Mouse (Mus musculus) right cerebral cortex, postnatal 4 days (tissue): ENCODE data around the gene Cops7b.
A peak's percentile ranks its signal among the peaks of the same experiment; 100 is the strongest.
"Not testable (repeated sequence)": the region's sequence is repeated elsewhere in the genome, so short reads cannot be mapped to it uniquely, and the experiment has no call there.

Source experiments
- DNase-seq: peaks from one replicate; pipeline ENCODE4 v3.0.0-alpha.2; 2022

The Cops7b gene

DNA sequence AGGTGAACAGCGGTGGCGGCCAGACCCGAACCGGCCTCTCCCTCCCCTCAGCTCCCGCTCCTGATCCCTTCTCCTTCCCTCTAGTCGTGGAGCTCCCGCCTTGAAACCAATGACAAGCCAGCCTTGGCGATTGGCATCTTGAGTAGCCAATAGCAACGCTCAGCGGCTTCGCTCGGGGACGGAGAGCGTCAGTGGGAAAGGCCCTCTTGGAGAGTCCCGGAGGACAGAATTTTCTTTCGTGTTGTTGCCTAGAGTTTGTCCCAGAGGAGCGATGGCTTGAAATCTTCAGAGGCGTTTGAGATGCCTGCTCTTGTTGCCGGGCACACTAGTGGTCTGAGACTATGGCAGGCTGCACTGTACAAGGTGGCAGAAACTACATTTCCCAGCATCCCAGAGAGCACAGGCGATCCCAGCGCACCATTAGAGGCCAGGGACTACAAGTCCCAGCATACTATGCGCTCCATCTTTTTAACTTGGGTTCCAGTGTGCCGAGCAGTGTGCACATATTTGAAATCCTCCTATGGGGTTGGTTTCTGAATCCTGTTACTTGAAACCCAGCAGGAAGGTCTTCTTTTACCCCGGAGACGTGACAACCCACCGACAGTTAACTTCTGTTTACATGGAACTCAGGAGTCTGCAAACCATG, at the start of gene Cops7b, which contains the start of gene Pde6d:
Cops7b (plus strand) TSS at position 454 of the 646 bp plus-strand sequence.
Pde6d (minus strand) TSS at position 179 of the 646 bp plus-strand sequence.
- DNase-seq: peak; percentile 94

DNA sequence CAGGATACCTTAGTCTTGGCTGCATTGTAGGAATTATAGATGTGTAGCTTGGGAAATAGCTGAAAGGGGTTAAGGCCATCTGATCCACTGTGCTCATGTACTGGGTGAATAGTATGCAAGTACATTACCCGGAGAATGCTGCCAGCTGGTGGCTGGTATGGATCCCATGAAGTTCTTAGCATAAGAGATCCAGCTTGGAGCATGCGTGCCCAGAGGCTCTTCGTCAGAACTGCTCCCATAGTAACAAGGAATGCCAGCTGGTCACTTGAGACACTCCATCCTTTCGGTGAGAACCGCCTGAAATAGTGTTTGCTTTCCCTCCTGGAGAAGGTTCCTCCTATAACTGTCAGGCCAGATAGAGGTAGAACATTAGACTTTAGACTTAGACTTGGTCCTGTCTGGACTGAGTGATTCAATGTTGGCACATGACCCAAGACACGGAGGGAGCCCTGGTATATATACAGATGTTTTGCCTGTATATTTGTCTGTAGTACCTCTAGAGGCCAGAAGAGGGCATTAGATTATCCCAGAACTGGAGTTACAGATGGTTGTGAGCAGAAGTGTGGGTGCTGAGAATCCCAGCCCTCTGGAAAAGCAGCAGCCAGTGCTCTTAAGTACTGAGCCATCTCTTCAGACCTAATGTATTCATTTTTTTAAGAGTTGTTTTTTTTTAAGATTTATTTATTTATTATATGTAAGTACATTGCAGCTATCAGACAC, 49.1 kb upstream of the Cops7b start:
- peak; percentile 61 for DNase-seq

DNA sequence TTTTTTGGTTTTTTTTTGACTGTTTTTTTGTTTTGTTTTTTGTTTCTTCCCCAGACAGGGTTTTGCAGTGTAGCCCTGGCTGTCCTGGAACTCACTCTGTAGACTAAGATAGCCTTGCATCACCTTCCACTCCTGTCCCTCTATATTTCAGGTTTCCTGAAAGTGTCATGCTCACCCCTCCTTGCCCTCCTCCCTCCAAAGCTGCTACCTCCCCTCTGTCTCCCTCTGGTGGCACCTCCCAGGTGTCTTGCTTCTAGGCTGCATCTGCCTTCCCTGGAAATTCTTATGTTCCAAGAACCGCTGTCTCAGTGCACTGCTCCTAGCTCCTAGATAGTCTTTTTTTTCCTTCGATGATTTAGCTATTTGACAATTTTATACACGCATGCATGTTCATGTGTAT, 44.3 kb upstream of the Cops7b start:
- DNase-seq: no peak

DNA sequence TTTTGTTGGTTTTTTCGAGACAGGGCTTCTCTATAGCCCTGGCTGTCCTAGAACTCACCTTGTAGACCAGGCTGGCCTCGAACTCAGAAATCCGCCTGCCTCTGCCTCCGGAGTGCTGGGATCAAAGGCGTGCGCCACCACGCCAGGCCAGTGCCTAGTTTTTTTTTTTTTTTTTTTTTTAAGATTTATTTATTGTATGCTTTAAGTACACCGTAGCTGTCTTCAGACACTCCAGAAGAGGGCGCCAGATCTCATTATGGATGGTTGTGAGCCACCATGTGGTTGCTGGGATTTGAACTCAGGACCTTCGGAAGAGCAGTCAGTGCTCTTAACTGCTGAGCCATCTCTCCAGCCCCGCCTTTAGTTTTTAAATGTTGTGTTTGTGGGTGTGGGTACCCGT, 43.1 kb upstream of the Cops7b start:
- DNase-seq: not testable (repeated sequence)

DNA sequence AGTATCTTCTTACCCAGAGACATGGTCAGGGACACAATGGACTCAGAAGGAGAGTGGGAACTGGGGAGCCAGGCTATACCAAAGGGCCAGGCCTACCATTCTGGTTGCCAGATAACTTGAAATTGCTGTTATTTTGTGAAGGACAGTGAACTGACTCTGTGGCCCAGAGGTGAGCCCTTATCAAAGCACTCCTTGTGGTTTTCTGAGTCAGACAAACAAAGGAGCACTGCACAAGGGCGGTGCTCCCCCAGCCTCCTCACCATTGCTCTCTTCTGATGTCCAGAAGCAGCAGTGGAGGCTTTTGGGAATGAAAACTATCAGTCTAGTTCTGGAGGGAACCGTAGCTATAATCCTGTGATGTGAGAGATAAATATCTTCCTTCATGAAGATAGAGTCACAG, 40.1 kb upstream of the Cops7b start:
- no peak for DNase-seq

DNA sequence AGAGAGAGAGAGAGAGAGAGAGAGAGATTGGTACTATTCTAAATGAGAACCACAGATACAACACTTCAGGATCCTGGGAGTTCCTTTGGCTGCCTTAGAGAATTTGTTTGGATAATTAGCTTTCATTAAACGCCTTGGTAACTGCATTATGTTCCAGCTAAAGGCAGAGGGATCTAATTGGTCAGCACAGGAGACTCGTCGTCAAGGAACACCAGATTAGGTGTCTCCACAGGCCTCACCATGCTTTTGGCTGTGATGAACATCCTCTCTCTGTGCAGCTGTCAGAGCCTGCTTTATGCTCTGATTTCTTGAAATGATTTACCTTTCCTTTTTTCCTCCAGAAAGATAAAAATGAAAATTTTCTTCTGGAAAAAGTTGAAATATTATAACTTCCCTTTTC, 35.9 kb upstream of the Cops7b start:
- DNase-seq: no peak

DNA sequence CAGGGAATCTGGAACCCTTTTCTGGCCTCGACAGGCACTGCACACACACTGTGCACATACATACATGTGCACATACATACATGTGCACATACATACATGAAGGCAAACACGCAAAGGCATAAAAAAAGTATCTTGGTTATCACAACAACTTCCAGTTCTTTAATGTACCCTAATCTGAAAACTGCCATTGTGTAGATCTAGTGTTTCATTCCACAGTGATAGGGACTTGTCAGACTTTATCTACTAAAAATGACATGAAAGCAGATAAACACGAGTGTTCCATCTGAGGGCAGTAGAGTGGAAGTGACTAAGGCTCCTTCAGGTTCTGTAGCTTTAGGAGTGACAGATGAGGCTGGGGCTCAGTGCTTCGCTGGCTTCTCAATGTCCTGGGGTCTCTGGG, 31.4 kb upstream of the Cops7b start:
- no peak for DNase-seq

DNA sequence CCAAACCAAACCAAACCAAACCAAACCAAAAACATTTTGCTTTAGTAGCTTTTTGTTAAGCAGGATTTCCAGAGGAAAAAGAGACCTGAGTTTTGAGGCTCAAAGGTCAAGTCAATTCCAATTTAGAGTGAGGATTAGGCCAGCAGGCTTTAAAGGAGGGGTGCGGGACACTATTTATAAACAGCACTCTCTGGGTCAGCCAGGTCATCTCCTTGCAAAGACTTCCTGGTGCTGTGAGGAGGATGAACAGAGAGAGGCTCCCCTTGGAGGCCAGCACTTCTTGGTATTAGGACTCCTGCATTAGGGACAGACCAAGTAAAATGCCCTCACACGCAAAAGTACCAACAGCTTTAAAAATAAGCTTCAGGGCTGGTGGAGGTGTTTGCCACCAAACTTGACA, 30.8 kb upstream of the Cops7b start:
- DNase-seq: no peak

DNA sequence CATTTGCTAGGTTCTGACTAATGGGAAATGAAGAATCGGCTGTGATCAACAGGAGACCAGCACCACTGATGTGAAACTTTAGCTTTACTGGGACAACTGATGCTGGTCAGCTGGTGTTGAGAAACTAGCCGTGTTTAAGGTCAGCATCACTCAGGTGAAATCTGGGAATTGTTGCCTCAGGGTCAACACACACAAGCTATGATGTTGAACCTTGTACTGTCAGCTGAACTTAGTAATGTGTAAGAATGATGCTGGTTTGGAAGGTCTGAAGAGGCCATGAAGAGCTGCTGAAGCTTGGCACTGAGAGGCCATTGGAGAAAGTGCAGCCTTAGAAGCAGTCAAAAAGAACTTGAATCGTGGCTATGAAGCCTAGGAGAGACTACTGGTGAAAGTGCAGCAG, 27.0 kb upstream of the Cops7b start:
- no peak for DNase-seq

DNA sequence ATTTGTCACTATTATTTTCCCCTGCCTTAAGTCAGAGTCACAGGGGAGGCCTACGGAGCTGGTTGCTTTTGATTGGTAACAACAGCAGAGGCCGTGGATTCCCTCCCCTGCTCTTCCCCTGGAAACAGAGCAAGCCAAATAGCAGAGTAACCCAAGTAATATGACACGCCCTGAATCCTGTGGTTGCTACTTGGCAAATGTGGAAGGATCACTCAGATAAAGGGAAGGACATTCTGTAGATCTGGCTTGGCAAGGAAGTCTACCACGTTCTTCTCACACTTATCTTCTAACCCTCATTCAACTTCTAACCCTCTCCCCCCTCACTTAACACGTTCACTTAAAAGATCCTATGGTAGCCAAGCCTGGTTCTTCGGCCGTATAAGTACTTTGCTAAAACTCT, 24.8 kb upstream of the Cops7b start:
- DNase-seq: no peak

DNA sequence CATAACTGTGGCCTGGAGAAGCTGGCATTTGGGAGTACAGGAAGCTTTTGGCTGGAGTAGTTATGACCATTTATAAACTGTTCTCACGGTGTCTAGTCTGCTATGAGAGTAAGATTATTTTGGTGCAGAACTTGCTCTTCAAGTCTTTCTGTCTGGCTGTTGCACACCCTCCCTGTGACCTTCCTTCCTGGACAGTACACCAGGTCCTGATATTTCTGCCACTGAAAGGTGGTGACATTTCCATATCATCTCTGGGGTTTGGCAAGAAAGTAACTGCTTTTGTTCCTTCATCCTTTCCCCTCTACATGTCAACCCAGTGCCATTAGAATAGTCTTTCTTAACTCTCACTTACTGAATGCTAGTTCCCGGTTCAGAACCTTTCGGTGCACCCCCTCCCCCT, 23.5 kb upstream of the Cops7b start:
- DNase-seq: no peak

DNA sequence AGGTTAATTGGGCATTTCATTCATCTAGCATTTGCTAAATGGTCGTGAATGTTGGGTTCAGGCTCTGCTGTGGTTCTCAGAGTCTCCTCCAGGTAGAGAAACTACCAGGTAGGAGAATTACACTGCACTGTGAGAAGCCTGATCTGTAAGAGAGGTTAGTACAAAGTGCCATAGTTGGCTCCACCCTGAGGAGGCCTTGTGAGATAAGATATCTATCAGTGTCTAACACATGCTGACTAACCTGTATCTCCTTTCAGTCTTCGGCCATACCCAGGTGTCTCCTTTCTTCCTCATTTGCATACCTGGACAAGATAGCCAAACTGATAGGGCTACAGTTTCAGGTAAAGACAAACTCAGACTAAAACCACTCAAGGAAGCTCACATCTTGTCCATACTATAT, 20.0 kb upstream of the Cops7b start:
- no peak for DNase-seq

DNA sequence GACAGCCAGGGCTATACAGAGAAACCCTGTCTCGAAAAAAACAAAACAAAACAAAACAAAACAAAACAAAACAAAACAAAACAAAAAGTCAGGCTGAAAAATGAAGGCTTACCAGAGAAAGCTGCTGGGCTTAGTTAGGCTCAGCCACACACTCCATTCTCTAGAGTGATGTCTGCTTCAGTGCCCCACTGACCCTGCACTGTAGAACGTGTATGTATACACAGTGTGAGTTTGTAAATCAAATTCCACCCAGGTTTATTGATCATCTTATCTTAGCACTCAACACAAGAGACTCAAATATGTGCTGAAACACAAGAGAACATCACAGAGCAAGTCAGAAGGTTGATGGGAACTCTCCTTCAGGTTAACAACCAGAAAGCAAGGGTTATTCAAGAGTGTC, 14.3 kb upstream of the Cops7b start:
- no peak for DNase-seq

DNA sequence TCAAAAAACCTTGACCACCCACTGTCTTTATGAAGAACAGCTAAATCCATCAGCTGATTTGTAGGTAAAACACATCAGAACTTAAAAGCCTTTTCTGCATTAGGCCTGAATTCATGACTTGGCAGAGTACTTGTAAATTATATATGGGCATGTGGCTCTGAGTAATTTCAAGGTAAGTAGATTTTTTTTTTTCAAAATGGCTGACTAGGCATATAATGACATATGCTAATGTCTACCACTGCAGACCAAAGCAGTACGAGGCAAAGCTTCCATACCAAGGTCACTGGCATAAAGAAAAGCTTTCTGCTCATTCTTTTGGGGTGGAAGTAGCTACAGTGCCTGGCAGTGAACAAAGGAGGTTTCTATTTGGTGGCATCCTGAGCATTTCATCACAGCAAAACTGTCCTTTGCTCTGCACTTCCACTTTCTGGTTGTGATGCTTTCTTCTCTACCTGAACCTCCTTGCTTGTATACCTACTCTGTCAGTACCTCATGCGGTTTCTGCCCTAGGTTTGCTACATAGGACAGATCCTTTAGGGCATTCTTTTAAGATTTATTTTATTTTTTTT, 13.3 kb upstream of the Cops7b start:
- DNase-seq: no peak

DNA sequence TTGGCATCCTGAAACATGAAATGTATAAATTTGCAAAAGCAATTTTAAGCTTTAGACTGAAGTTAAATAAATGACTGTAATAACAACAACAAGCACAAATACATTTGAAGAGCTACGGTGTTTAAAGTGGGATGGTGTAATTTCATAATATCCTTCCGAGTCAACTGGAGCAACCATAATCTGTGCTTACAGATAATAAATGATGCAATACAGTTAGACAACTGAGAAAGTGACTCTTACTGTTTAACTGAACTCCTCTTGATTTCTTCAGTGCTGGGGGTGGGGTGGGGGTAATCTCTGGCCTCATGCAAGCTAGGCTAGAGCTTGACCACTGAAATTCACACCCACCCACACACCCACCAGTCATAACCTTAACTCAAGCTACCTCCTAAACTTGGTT, 11.3 kb upstream of the Cops7b start:
- no peak for DNase-seq

DNA sequence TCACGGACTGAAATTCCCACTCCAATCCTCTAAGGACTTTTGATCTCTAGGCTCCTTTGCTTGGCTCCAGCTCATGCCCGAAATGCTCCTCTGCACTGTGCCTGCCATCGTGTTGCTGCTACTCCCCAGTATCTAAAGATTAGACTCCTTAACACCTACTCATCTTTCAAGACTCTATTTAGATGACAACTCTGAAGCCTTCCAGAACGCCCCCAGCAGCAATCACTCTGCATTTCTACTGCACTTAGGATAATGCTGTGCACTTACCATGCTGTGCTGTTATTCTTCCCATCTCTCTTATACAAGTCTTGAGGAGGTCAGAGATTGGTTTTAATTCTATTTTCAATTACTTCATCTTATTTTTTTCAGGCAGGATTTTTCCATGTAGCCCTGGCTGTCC, 10.8 kb upstream of the Cops7b start:
- no peak for DNase-seq

DNA sequence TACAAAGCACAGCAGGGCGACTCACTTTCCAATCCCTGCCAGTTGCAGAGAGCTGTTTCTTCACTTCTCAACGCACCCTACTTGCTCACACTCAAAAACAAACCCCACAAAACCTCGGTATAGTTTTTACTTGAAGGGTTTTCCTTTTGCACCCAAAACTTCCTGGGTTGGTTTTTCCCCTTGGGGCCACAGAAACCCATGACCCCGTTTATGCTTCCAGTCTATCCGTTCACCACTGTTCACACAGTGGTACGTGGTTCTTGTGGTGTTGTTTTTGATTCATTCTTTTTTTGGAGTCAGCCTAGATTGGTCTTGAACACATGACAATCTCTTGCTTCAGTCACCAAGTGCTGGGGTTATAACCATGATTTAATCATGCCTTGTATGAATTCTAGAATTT, 2.3 kb upstream of the Cops7b start:
- DNase-seq: no peak

DNA sequence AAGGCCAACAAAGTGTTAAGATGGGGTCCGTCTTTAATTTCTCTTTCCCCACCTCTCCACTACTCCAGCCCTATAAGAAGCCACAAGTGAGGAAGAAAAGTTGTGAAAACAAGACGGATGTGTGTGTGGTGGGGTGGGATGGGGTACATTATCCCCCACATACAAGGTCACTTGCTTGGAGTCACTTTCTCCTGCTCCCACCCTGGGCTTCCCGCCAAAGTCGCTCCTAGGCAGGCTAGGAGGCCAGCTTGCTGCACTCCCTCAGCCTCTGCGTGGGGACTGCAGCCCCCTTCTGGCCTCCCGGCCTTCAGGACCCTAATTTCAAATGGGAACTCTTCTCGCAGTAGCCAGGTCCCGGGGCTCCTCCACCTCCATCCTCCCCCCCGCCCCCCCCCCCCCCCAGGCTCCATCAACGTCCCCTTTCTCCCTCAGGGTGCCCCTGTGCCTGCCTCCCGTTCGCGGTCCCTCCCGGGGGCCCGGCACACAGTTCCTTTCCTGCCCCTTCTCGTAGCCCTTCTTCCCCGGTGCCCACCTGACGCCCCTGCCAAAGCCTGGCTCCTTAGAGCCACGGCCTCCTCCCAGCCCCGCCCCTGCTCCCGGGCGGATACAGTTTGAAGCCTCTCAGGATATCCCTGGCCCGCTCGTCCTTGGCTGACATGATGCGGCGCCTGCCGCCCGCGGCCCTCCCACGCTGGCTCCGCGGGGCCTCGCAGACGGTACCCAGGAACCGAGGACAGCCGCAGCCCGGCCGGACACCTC, 833 bp upstream of the Cops7b start:
- DNase-seq: peak; percentile 52

DNA sequence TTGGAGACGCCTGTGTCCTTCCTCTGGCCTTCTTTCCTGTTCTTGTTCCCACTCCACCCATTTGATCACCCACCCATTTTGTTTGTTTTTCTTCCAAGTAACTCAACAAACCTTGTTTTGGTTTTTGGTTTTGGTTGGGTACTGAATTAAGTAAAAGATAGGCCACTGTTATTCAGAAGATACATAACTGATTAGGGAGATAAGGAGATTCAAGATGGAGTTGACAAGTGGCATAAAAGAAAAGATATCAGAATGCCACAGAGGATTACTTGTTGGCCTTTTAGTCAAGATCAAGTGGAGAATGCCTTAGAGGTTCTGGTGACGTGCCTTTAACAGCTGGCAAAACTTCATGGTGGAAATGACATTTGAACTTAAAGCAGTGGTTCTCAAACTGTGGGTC, 1.0 kb downstream of the Cops7b start:
- no peak for DNase-seq

DNA sequence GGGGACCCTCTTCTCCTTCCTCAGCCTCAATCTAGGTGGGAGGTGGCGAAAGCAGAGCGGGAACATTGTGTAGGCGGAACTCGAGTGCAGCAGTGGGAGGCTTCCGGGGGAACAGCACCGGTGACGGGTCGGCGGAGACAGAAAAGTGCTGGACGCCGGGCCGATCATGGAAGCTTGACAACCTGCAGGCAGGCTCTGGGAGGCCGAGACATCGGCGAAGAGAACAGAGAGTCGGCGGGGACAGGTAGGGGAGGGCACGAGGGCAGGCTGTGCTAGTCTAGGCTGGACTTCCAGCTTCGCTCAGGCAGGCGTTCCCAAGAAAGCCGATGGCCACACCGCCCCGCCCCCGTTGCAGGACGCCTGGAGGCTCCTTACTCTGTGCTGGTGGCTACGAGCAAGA, 4.3 kb downstream of the Cops7b start:
- peak; percentile 85 for DNase-seq

DNA sequence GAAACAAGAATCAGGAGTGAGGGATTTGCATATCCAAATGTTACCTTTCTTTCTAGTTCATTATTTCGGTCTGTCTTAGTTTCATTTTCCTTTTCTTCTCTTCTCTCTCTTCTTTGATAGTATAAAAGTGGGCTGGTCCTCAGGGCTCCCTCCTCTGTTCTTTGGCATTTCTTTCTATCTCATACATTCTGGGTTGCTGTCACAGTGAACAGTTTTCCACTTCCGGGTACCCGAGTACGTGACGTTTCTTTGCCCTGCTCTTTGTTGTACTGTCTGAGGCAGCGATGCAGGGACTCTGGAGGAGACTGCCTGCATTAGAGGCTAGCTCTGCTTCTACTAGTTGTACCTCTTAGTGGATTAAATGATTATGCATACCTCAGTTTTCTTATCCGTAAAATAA, 11.8 kb downstream of the Cops7b start:
- DNase-seq: no peak

DNA sequence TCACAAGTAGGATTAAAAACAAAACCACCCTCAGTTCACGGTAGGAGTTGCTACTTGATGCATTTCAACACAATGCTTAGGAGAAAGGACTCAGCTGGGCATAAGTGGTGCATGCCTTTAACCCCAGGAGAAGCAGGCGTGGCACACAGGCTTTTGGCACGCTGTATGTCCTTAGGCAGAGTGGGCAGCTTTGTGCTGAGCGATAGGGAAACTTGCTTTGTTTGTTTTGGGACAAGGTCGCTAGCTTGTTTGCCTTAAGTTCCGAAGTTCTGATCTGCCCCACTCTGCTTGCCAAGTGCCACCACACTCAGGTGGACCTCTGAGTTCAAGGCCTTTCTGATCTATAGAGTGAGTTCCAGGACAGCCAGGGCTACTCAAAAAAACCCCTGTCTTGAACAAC, 12.6 kb downstream of the Cops7b start:
- no peak for DNase-seq

DNA sequence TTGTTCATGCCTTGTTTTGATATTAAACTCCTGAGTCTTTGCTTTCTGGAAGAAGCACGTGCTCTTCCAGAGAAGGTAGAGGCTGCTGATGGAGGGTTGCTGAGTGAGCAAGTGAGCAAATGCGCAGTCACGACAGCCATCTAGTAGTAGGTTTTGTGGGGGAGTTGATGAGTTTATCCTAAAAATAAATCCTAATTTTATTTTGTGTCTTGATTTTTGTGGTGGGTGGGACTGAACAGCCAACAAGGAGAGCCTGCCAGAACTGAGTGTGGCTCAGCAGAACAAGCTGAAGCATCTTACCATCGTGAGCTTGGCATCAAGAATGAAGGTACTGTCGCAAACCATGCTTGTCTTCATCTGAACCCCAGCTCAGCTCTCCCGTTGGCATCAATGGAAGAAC, 13.8 kb downstream of the Cops7b start:
- no peak for DNase-seq

DNA sequence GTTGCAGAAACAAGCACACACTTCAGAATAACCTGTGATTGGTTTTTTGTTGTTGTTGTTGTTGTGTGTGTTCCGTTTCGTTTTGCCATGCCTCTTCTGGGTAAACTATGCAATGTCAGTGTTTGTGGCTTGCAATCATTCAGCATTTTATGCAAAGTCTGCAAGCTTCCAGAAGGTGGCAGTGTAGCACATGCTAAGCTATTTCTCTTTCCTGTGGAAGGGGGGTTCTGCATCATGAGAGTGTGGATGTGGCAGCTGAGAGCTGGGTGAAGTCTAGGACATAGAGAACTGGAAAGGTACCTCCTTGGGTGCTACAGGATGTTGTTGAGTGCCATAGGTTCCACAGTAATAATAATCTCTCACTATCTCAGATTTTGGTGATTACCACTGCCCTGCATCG, 15.8 kb downstream of the Cops7b start:
- DNase-seq: no peak
